Mouse (Mus musculus) adrenal gland, postnatal 25 days (tissue): Measurements from ENCODE around the gene Gpatch4. TPM values are rescaled to one million over a fixed set of nuclear protein-coding genes. Genes with fewer than 3 reads are reported as not detected.

Experiments
- DNase-seq: peaks from one replicate; pipeline ENCODE4 v3.0.0; 2021; ENCODE audit warnings: mixed read lengths
- total RNA-seq: library from RNA; stranded (reverse); gene quantifications from 2 replicates; pipeline ENCODE4 v1.2.3, GENCODE M21; 2021

Gpatch4 gene
- total RNA-seq, 1 experiment from 2014 or later: 14.1 TPM

GRCm38 (mm10) chr3:88030608-88031395, 12.1 kb upstream of the Gpatch4 start:
- DNase-seq: peak; percentile 47

DNA sequence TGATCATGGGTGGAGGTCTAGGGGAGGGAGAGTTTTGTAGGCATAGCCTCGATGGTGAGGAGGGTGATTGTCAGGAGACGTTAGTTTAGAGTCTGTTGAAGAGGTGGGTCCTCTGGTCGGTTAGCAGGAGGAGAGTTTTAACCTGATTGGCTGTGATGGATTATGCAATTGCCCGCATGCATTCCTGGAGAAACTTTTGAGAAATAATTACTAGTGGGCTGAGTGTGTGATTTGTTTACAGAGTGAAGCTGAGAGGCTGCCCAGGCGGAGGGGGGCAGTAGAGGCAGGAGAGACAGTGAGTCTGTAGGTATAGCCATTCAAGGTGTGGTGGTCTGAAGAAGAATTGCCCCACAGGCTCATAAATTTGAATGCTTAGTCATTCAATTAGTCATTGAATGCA, 9.4 kb upstream of the Gpatch4 start:
- no peak for DNase-seq

GRCm38 (mm10) chr3:88035561-88036293, 7.2 kb upstream of the Gpatch4 start:
- DNase-seq: no peak

DNA sequence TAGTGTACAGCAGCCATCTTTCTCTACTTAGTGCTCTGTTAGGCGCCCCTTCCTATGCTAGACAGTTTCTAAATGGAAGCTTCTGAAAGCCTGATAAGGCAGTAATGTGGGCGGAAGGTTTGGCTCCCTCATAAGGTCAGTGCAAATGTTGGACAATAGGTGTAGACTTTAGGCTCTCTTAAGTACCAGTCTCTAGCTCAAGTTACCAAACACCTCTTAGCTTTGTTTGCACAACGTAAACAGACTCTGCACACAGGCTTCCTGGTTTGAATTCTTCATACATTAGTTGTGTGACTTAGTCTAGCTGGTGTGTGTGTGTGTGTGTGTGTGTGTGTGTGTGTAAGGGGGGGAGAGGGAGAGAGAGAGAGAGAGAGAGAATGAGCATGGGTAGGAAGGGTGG, 6.6 kb downstream of the Gpatch4 start:
- DNase-seq: no peak

- DNase-seq: no peak
Observed at GRCm38 (mm10) chr3:88057030-88057429, 14.1 kb downstream of the Gpatch4 start.

DNA sequence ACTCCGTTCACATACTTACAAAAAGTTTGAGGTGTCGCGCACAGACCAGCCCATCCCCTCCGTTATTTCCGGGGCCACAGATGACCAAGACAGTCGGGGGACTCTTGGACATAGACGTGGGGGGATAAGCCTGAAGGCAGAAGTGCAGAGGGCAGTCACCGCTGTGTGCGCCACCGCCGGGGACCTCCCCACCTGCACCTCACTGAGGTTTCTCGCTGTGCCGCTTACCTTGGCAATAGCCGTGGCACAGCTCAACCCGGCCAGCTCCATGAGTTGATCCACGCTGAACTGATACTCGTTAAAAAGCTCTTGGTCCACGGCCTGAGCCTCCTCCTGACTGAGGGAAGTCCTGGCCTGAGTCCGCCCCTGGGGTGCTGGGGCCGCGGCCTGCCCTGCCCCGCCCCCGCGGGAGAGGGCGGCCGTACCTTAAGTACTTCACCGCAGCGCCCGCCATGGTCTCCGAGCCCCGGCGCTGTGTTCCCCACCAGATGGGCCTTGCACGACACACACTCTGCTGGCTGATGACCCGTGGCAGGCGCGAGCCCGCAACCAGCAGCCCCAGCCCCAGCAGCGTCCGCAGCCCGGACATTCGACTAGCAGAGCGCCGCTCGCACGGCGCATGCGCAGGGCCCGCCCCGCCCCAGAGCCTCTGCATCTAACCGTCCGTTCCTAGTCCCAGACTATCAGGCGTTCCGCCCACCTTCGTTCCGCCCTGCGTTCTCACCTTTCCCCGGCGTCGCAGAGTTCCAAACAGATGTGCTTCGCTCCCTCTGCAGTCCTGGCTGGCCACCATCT, 15.2 kb downstream of the Gpatch4 start, which contains the start of gene Naxe:
TSS of gene Naxe (minus strand) at position 594 of the 795 bp plus-strand sequence.
- DNase-seq: peak; percentile 88

- DNase-seq: no peak
Observed at GRCm38 (mm10) chr3:88068386-88068785, 25.5 kb downstream of the Gpatch4 start.

GRCm38 (mm10) chr3:88071783-88072182, 28.9 kb downstream of the Gpatch4 start:
- peak; percentile 83 for DNase-seq

GRCm38 (mm10) chr3:88073631-88074030, 30.7 kb downstream of the Gpatch4 start:
- no peak for DNase-seq

GRCm38 (mm10) chr3:88074351-88074750, 31.4 kb downstream of the Gpatch4 start:
- DNase-seq: no peak

- DNase-seq: no peak
Observed at GRCm38 (mm10) chr3:88074766-88075165, 31.9 kb downstream of the Gpatch4 start.

GRCm38 (mm10) chr3:88077441-88077840, 34.5 kb downstream of the Gpatch4 start:
- no peak for DNase-seq

GRCm38 (mm10) chr3:88078204-88078603, 35.3 kb downstream of the Gpatch4 start, which contains the start of gene Ttc24:
Ttc24 (minus strand) TSS chr3:88078304.
- no peak for DNase-seq

GRCm38 (mm10) chr3:88081345-88082223, 38.7 kb downstream of the Gpatch4 start, which contains the start of gene Iqgap3:
Iqgap3 (plus strand) TSS chr3:88081971.
- peak; percentile 90 for DNase-seq

- no peak for DNase-seq
Observed at GRCm38 (mm10) chr3:88082224-88082618, 39.3 kb downstream of the Gpatch4 start.

GRCm38 (mm10) chr3:88082663-88083062, 39.8 kb downstream of the Gpatch4 start:
- DNase-seq: no peak

- DNase-seq: no peak
Observed at GRCm38 (mm10) chr3:88084001-88084400, 41.1 kb downstream of the Gpatch4 start.

DNA sequence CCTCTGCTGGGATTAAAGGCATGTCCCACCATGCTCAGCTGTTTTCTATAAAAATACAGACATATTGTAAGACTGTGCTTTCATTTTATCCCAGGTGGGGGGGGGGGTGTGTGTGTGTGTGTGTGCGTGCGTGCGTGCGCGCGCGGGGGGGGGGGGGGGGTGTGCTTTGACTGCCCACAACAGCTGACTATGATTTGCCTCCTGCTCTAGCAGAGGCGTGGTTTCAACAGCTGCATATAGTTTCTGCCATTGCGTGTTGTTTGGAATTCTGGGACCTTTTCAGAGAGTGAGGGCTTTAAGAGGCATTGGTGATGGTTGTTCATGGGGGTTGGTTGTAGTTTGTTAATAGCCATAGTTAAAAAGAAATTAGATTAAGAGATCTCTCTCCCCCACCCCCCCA, 42.6 kb downstream of the Gpatch4 start:
- DNase-seq: no peak

DNA sequence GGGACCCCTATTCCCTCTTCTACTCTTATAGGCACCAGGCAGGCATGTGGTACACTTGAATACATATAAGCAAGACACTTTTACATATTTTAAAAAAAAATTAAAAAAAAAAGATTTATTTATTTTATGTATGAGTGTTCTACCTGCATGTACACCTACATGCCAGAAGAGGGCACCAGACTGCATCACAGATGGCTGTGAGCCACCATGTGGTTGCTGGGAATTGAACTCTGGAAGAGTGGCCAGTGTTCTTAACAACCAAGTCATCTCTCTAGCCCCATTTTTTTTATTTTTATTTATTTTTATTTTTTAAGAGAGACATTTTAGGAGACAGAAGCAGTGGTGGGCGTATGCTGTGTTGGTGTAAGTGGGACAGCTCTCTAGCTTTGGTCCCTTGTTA, 44.8 kb downstream of the Gpatch4 start:
- DNase-seq: peak; percentile 26

GRCm38 (mm10) chr3:88090106-88090505, 47.2 kb downstream of the Gpatch4 start:
- DNase-seq: no peak

DNA sequence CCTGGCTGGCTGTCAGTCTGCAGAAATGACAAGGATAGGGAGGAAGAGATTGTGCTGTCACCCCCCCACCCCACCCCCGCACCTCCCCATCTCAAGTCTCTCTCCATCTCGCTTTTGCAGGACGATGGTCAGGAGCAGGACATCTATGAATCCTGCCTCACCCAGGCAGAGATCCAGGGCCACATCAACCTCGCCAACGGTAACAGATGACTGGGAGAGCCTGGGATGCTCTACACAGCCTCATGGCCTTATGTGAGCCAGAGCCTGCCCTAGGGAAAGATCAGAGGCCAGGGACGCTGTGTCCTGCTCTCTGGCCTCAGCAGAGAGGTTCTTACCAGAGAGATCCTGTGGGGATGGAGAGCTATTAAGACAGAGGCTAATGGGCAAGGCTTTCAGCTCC, 47.7 kb downstream of the Gpatch4 start:
- no peak for DNase-seq
